23 mouse cellular contexts compared by ENCODE assay signal in genomic region chr15:96463821-96464220, GRCm38 (mm10). TPM values are rescaled to one million over a fixed set of nuclear protein-coding genes. Genes with fewer than 3 reads are reported as not detected.
DNase-seq lines count a peak whose midpoint lies in the region; ATAC-seq and TF ChIP-seq lines count a peak whose summit lies in the region.
"Had no signal": no experiment of that assay in that cellular context is flagged by ENCODE, and none has a peak within 500 bp of the region (broad histone marks: within the 10 kb centered on the region; RNA-seq: fewer than 3 reads in every experiment).

No protein-coding gene starts in this region.

- no peaks in the 10 kb centered on the region for H3K27me3 ChIP-seq in heart, embryonic 11.5 days (ENCODE audit: control insufficient read depth, insufficient read depth, low read length)
- no peaks in the 10 kb centered on the region for H3K27me3 ChIP-seq in myocyte (ENCODE audit: control insufficient read depth, insufficient read depth, insufficient read length)
- H3K27me3 ChIP-seq: embryonic facial prominence, embryonic 13.5 days; forebrain, embryonic 12.5 days; forebrain, embryonic 15.5 days; heart, embryonic 13.5 days; hindbrain, embryonic 12.5 days; hindbrain, embryonic 15.5 days had no signal

- no peaks in the 10 kb centered on the region for H3K9me3 ChIP-seq in heart, embryonic 11.5 days (replicated peaks; ENCODE audit: control insufficient read depth, low read length)
- H3K9me3 ChIP-seq: embryonic facial prominence, embryonic 13.5 days; forebrain, embryonic 12.5 days; forebrain, embryonic 15.5 days; heart, embryonic 13.5 days; hindbrain, embryonic 12.5 days; hindbrain, embryonic 15.5 days had no signal

- H3K4me2 ChIP-seq in heart, embryonic 11.5 days: no peak overlapping the region
- H3K4me2 ChIP-seq in myocyte (ENCODE audit: low read depth): no peak overlapping the region
- H3K4me2 ChIP-seq: embryonic facial prominence, embryonic 13.5 days; forebrain, embryonic 12.5 days; forebrain, embryonic 15.5 days; heart, embryonic 13.5 days; hindbrain, embryonic 12.5 days; hindbrain, embryonic 15.5 days had no signal

- peaks cover 4% of the 10 kb centered on the region for H3K4me1 ChIP-seq in heart, embryonic 11.5 days (ENCODE audit: control insufficient read depth, insufficient read depth, low read length)

- no peaks in the 10 kb centered on the region for H3K36me3 ChIP-seq in heart, embryonic 11.5 days (ENCODE audit: control insufficient read depth, insufficient read depth, low read length)
- no peaks in the 10 kb centered on the region for H3K36me3 ChIP-seq in myocyte (ENCODE audit: control insufficient read depth, insufficient read depth)
- H3K36me3 ChIP-seq: embryonic facial prominence, embryonic 13.5 days; forebrain, embryonic 12.5 days; forebrain, embryonic 15.5 days; heart, embryonic 13.5 days; hindbrain, embryonic 12.5 days; hindbrain, embryonic 15.5 days had no signal

- no peak for ATAC-seq in heart, embryonic 11.5 days (replicated peaks; ENCODE audit: insufficient number of reproducible peaks, low FRiP score, low TSS enrichment)
- ATAC-seq: activated CD4-positive, CD25-positive, alpha-beta regulatory T cell, adult 4 months; forebrain, embryonic 15.5 days; intestine, embryonic 16.5 days had no signal

- peaks cover 12% of the 10 kb centered on the region for H3K79me2 ChIP-seq in myocyte (ENCODE audit: control insufficient read depth, insufficient read depth)

- H3ac ChIP-seq in myocyte (ENCODE audit: control insufficient read depth, insufficient read length): no peak overlapping the region

- no peak overlapping the region for H3K27ac ChIP-seq in heart, embryonic 11.5 days (ENCODE audit: low read depth, low read length)
- H3K27ac ChIP-seq: embryonic facial prominence, embryonic 13.5 days; forebrain, embryonic 12.5 days; forebrain, embryonic 15.5 days; heart, embryonic 13.5 days; hindbrain, embryonic 12.5 days; hindbrain, embryonic 15.5 days had no signal

- TF ChIP-seq POLR2A in myocyte (IDR thresholded peaks at IDR 0.05; ENCODE audit: insufficient read length, low read depth): no peak

- peak; percentile 2 for DNase-seq in heart, postnatal 4 days
- DNase-seq in testis, postnatal 10 days (ENCODE audit: low spot score): peak; percentile 36
- DNase-seq in testis, postnatal 14 days (ENCODE audit: low spot score): no peak
- DNase-seq in urinary bladder, postnatal 14 days (ENCODE audit: low spot score): no peak
- DNase-seq: adrenal gland, adult 8-10 months; adrenal gland, postnatal 25 days; cerebellum, adult 18-20 months; cerebellum, adult 9-11 months; cerebellum, postnatal 25 days; gastrocnemius, postnatal 10 days; gastrocnemius, postnatal 36 days; heart, postnatal 14 days had no signal

- H3K4me3 ChIP-seq in heart, embryonic 11.5 days (ENCODE audit: low read depth, low read length): no peak overlapping the region
- no peak overlapping the region for H3K4me3 ChIP-seq in myocyte
- H3K4me3 ChIP-seq: embryonic facial prominence, embryonic 13.5 days; erythroblast, embryonic 14.5 days; forebrain, embryonic 12.5 days; forebrain, embryonic 15.5 days; heart, embryonic 13.5 days; hindbrain, embryonic 12.5 days; hindbrain, embryonic 15.5 days had no signal

- 97% methylated on average over 15 of the region's 15 CpGs for WGBS in heart, embryonic 11.5 days (ENCODE audit: insufficient replicate concordance)

- no peak overlapping the region for H3K9ac ChIP-seq in heart, embryonic 11.5 days (ENCODE audit: low read depth, low read length)
- H3K9ac ChIP-seq: embryonic facial prominence, embryonic 13.5 days; forebrain, embryonic 12.5 days; forebrain, embryonic 15.5 days; heart, embryonic 13.5 days; hindbrain, embryonic 12.5 days; hindbrain, embryonic 15.5 days had no signal

TF ChIP-seq in myocyte, 11 proteins besides CTCF, POLR2A, EP300 and RAD21:
- no peak for TF ChIP-seq MYOG (IDR thresholded peaks at IDR 0.05; ENCODE audit: control insufficient read depth in 1 of 3, insufficient read depth in 1 of 3, insufficient read length in 2 of 3, low read depth in 2 of 3)
- peak in 2 of 3 experiments; percentile 8 to 12 for TF ChIP-seq MYOD1 (IDR thresholded peaks at IDR 0.05; ENCODE audit: control insufficient read depth in 1 of 3, insufficient read length in 2 of 3, low read depth in 2 of 3)
- no peak for TF ChIP-seq TCF12 (IDR thresholded peaks at IDR 0.05; ENCODE audit: insufficient read depth, poor library complexity, severe bottlenecking)
- TF ChIP-seq USF1 (IDR thresholded peaks at IDR 0.05; ENCODE audit: low read depth): no peak

RNA-seq across cellular contexts. Expression of gene Scaf11, which starts 3.2 kb away (rescaled TPM):
- total RNA-seq in heart, postnatal 4 days (2021): 10 to 100 TPM; 69.4 to 71.1 TPM
- polyA plus RNA-seq in heart, embryonic 11.5 days (2014; fragmentation: Nextera tagmentation; extraction: Ambion mirVana): 77.3 and 79.4 TPM in 2 replicates
- 21.6 TPM for polyA plus RNA-seq in myocyte (2012; fragmentation: generic; extraction: Trizol)

Comparison
In these comparisons a context has a peak if more than half of its experiments do, and no peak if none do; other contexts are left out.
1. DNase-seq: peak in heart, postnatal 4 days (single experiment) and testis, postnatal 10 days (single experiment); none in testis, postnatal 14 days (single experiment) and urinary bladder, postnatal 14 days (single experiment).